32 mouse cellular contexts compared by ENCODE assay signal in genomic region chr14:20815448-20815847, GRCm38 (mm10). TPM values are rescaled to one million over a fixed set of nuclear protein-coding genes. Genes with fewer than 3 reads are reported as not detected.
"Had no signal": no experiment of that assay in that cellular context is flagged by ENCODE, and none has a peak within 500 bp of the region (broad histone marks: within the 10 kb centered on the region; RNA-seq: fewer than 3 reads in every experiment).

No protein-coding gene starts in this region.

- H3K4me1 ChIP-seq: limb, embryonic 12.5 days; limb, embryonic 13.5 days; limb, embryonic 15.5 days; liver, embryonic 12.5 days; liver, embryonic 13.5 days; liver, embryonic 15.5 days; lung, embryonic 15.5 days; midbrain, embryonic 10.5 days; midbrain, embryonic 12.5 days; midbrain, embryonic 13.5 days; midbrain, embryonic 15.5 days; neural tube, embryonic 12.5 days had no signal

- H3K4me2 ChIP-seq: limb, embryonic 12.5 days; limb, embryonic 13.5 days; limb, embryonic 15.5 days; liver, embryonic 11.5 days; liver, embryonic 12.5 days; liver, embryonic 13.5 days; liver, embryonic 15.5 days; lung, embryonic 14.5 days; lung, embryonic 15.5 days; midbrain, embryonic 12.5 days; midbrain, embryonic 13.5 days; midbrain, embryonic 15.5 days; neural tube, embryonic 12.5 days had no signal

- H3K27me3 ChIP-seq: limb, embryonic 12.5 days; limb, embryonic 13.5 days; limb, embryonic 15.5 days; lung, embryonic 15.5 days; midbrain, embryonic 12.5 days; midbrain, embryonic 13.5 days; midbrain, embryonic 15.5 days; neural tube, embryonic 12.5 days had no signal

- H3K9me3 ChIP-seq: limb, embryonic 10.5 days; limb, embryonic 15.5 days; liver, embryonic 12.5 days; liver, embryonic 13.5 days; liver, embryonic 15.5 days; lung, embryonic 15.5 days; midbrain, embryonic 10.5 days; midbrain, embryonic 13.5 days; midbrain, embryonic 15.5 days; neural tube, embryonic 12.5 days had no signal

- DNase-seq: left cerebral cortex, postnatal 4 days; liver; liver, embryonic 13.5 days; liver, postnatal 0 days; lung, adult 18-20 months; lung, adult 2 months; lung, embryonic 14.5 days; lung, postnatal 10 days; lung, postnatal 14 days; lung, postnatal 36 days; lung, postnatal 4 days; midbrain, embryonic 14.5 days had no signal

- H3K4me3 ChIP-seq: limb, embryonic 10.5 days; limb, embryonic 12.5 days; limb, embryonic 13.5 days; limb, embryonic 15.5 days; liver, embryonic 12.5 days; liver, embryonic 13.5 days; liver, embryonic 15.5 days; lung, embryonic 15.5 days; megakaryocyte, embryonic 14.5 days; midbrain, embryonic 10.5 days; midbrain, embryonic 12.5 days; midbrain, embryonic 13.5 days; midbrain, embryonic 15.5 days; myocyte; neural tube, embryonic 12.5 days had no signal

- H3K27ac ChIP-seq: limb, embryonic 10.5 days; limb, embryonic 12.5 days; limb, embryonic 13.5 days; limb, embryonic 15.5 days; liver, embryonic 12.5 days; liver, embryonic 13.5 days; liver, embryonic 14.5 days; liver, embryonic 15.5 days; lung, embryonic 15.5 days; macrophage; midbrain, embryonic 10.5 days; midbrain, embryonic 12.5 days; midbrain, embryonic 13.5 days; midbrain, embryonic 15.5 days; neural tube, embryonic 12.5 days had no signal

- H3K9ac ChIP-seq: limb, embryonic 12.5 days; limb, embryonic 13.5 days; limb, embryonic 15.5 days; liver, embryonic 12.5 days; liver, embryonic 13.5 days; liver, embryonic 14.5 days; liver, embryonic 15.5 days; liver, postnatal 0 days; lung, embryonic 14.5 days; lung, embryonic 15.5 days; midbrain, embryonic 12.5 days; midbrain, embryonic 13.5 days; midbrain, embryonic 15.5 days; neural tube, embryonic 12.5 days had no signal

- ATAC-seq: liver, embryonic 12.5 days; liver, postnatal 0 days; lung, postnatal 0 days; midbrain, embryonic 13.5 days; midbrain, embryonic 15.5 days; midbrain, embryonic 16.5 days had no signal

- H3K36me3 ChIP-seq: limb, embryonic 10.5 days; limb, embryonic 12.5 days; limb, embryonic 13.5 days; limb, embryonic 15.5 days; liver, embryonic 12.5 days; liver, embryonic 13.5 days; liver, embryonic 15.5 days; lung, embryonic 15.5 days; midbrain, embryonic 10.5 days; midbrain, embryonic 12.5 days; midbrain, embryonic 13.5 days; midbrain, embryonic 15.5 days; neural tube, embryonic 12.5 days had no signal

RNA-seq across cellular contexts. Expression of gene Plau, which starts 21.0 kb away (rescaled TPM):
- total RNA-seq: monocyte, adult 5-6 weeks had no signal
